Mouse (Mus musculus) embryonic facial prominence, embryonic 14.5 days (tissue): Measurements from ENCODE around the gene Abcg5. TPM values are rescaled to one million over a fixed set of nuclear protein-coding genes. Genes with fewer than 3 reads are reported as not detected.

Experiments used
- ATAC-seq: fragments of 200-750 bp; cut with Nextera tagmentation; 2 replicates; pipeline ENCODE4 v1.8.0; 2017; ENCODE audit warnings: low read depth, moderate number of reproducible peaks, moderate TSS enrichment
- DNase-seq: peaks from one replicate; pipeline ENCODE4 v3.0.0-alpha.2; 2015; ENCODE audit warnings: low spot score
- H3K27ac ChIP-seq: fragments of 300-500 bp; sonication (generic); replicated peaks from 2 replicates; pipeline ENCODE4 v1.5.1; 2014; ENCODE audit warnings: low read depth, mild to moderate bottlenecking, low read length, moderate library complexity
- H3K27me3 ChIP-seq: fragments of 300-500 bp; sonication (generic); replicated peaks from 2 replicates; pipeline ENCODE4 v1.6.1; 2014; ENCODE audit warnings: low read length; ENCODE audit not compliant: control insufficient read depth, insufficient read depth
- H3K36me3 ChIP-seq: fragments of 300-500 bp; sonication (generic); 2 replicates; pipeline ENCODE4 v1.6.1; 2014; ENCODE audit warnings: low read length, mixed read lengths; ENCODE audit not compliant: control insufficient read depth, insufficient read depth
- H3K4me1 ChIP-seq: fragments of 300-500 bp; sonication (generic); 2 replicates; pipeline ENCODE4 v1.6.1; 2014; ENCODE audit warnings: antibody characterized with exemption, low read length; ENCODE audit not compliant: control insufficient read depth, insufficient read depth
- H3K4me2 ChIP-seq: fragments of 300-500 bp; sonication (generic); 2 replicates; pipeline ENCODE4 v1.6.1; 2014; ENCODE audit warnings: low read depth, mild to moderate bottlenecking, low read length, moderate library complexity, mixed read lengths
- H3K4me3 ChIP-seq: fragments of 300-500 bp; sonication (generic); 2 replicates; pipeline ENCODE4 v1.5.1; 2014; ENCODE audit warnings: low read depth, mild to moderate bottlenecking, low read length
- H3K9ac ChIP-seq: fragments of 300-500 bp; sonication (generic); 2 replicates; pipeline ENCODE4 v1.6.1; 2014; ENCODE audit warnings: low read depth, mild to moderate bottlenecking, low read length, moderate library complexity, mixed read lengths
- H3K9me3 ChIP-seq: fragments of 300-500 bp; sonication (generic); 2 replicates; pipeline ENCODE4 v1.6.1; 2016; ENCODE audit warnings: low read length; ENCODE audit not compliant: control insufficient read depth
- WGBS: fragments of 180-500 bp; shearing (Covaris S2); extraction: QIAGEN DNeasy Blood & Tissue Kit; methylation state at CpG from one replicate; pipeline ENCODE4 v1.1.7; 2014; 5-methylcytosine and 5-hydroxymethylcytosine counted together
- polyA plus RNA-seq: library from polyadenylated mRNA; unstranded; fragments of >200 nt; fragmentation: Nextera tagmentation; extraction: Ambion mirVana; gene quantifications from 2 replicates; pipeline ENCODE4 v1.2.1, GENCODE M21; 2014

The Abcg5 gene
- polyA plus RNA-seq, 1 experiment from 2014 or later: 1.4 TPM

- DNase-seq: no peak
- 24% methylated on average over 5 of the region's 5 CpGs for WGBS
- H3K4me1 ChIP-seq: peaks cover 12% of the 10 kb centered on the region; the same call in 1 of the 2 replicates
- H3K4me3 ChIP-seq: no peak overlapping the region
- no peak for ATAC-seq
- no peak overlapping the region for H3K4me2 ChIP-seq
- no peaks in the 10 kb centered on the region for H3K9me3 ChIP-seq
- no peak overlapping the region for H3K9ac ChIP-seq
- peaks cover 8% of the 10 kb centered on the region for H3K36me3 ChIP-seq
- H3K27me3 ChIP-seq: no peaks in the 10 kb centered on the region
- no peak overlapping the region for H3K27ac ChIP-seq
Measured at GRCm38 (mm10) chr17:84658195-84658594, 24.6 kb downstream of the Abcg5 start.

GRCm38 (mm10) chr17:84657782-84658181 lies 25.0 kb downstream of the Abcg5 start:
- no peaks in the 10 kb centered on the region for H3K27me3 ChIP-seq
- H3K9me3 ChIP-seq: no peaks in the 10 kb centered on the region
- no peak overlapping the region for H3K9ac ChIP-seq
- no peak overlapping the region for H3K4me2 ChIP-seq
- no peak for DNase-seq
- WGBS: 52% methylated on average over 7 of the region's 7 CpGs
- peaks cover 12% of the 10 kb centered on the region; the same call in 1 of the 2 replicates for H3K4me1 ChIP-seq
- no peak overlapping the region for H3K27ac ChIP-seq
- H3K36me3 ChIP-seq: peaks cover 12% of the 10 kb centered on the region
- ATAC-seq: no peak
- H3K4me3 ChIP-seq: no peak overlapping the region

GRCm38 (mm10) chr17:84657422-84657732 lies 25.4 kb downstream of the Abcg5 start:
- peaks cover 12% of the 10 kb centered on the region for H3K36me3 ChIP-seq
- peaks cover 12% of the 10 kb centered on the region; the same call in 1 of the 2 replicates for H3K4me1 ChIP-seq
- H3K4me3 ChIP-seq: no peak overlapping the region
- no peak overlapping the region for H3K9ac ChIP-seq
- H3K9me3 ChIP-seq: no peaks in the 10 kb centered on the region
- H3K4me2 ChIP-seq: no peak overlapping the region
- WGBS: 53% methylated on average over 3 of the region's 3 CpGs
- H3K27me3 ChIP-seq: no peaks in the 10 kb centered on the region
- DNase-seq (no peak), ATAC-seq (no peak)
- H3K27ac ChIP-seq: no peak overlapping the region

GRCm38 (mm10) chr17:84656653-84657421 lies 26.0 kb downstream of the Abcg5 start:
- Histone ChIP-seq H3K9ac (no peak overlapping the region), H3K4me1 (peaks cover 9% of the 10 kb centered on the region; the same call in 1 of the 2 replicates), H3K36me3 (peaks cover 12% of the 10 kb centered on the region), H3K9me3 (no peaks in the 10 kb centered on the region), H3K27me3 (no peaks in the 10 kb centered on the region), H3K27ac (no peak overlapping the region), H3K4me2 (no peak overlapping the region), H3K4me3 (no peak overlapping the region)
- DNase-seq (no peak), ATAC-seq (no peak)
- 64% methylated on average over 19 of the region's 19 CpGs for WGBS

- Histone ChIP-seq H3K9ac (no peak overlapping the region), H3K36me3 (peaks cover 12% of the 10 kb centered on the region)
Measured at GRCm38 (mm10) chr17:84656205-84656604, 26.6 kb downstream of the Abcg5 start.

GRCm38 (mm10) chr17:84653544-84653943 lies 29.3 kb downstream of the Abcg5 start:
- ATAC-seq (no peak), DNase-seq (no peak)
- peaks cover 6% of the 10 kb centered on the region; the same call in 1 of the 2 replicates for H3K4me1 ChIP-seq
- no peak overlapping the region for H3K27ac ChIP-seq
- no peak overlapping the region for H3K9ac ChIP-seq
- H3K36me3 ChIP-seq: peaks cover 12% of the 10 kb centered on the region
- no peaks in the 10 kb centered on the region for H3K9me3 ChIP-seq
- no peak overlapping the region for H3K4me3 ChIP-seq
- no peaks in the 10 kb centered on the region for H3K27me3 ChIP-seq
- H3K4me2 ChIP-seq: no peak overlapping the region
- 88% methylated on average over 9 of the region's 9 CpGs for whole genome bisulfite sequencing

More at GRCm38 (mm10) chr17:84656205-84656604, 26.6 kb downstream of the Abcg5 start:
- DNase-seq (no peak), ATAC-seq (no peak)
- Histone ChIP-seq H3K27me3 (no peaks in the 10 kb centered on the region), H3K4me1 (peaks cover 6% of the 10 kb centered on the region; the same call in 1 of the 2 replicates), H3K4me3 (no peak overlapping the region), H3K4me2 (no peak overlapping the region), H3K27ac (no peak overlapping the region), H3K9me3 (no peaks in the 10 kb centered on the region)
- 74% methylated on average over 5 of the region's 5 CpGs for WGBS

- no peaks in the 10 kb centered on the region for H3K27me3 ChIP-seq
- H3K4me1 ChIP-seq: 0 out of 2 replicates have a peak, but pooled peaks cover 3% of the 10 kb centered on the region
- no peaks in the 10 kb centered on the region for H3K9me3 ChIP-seq
- H3K9ac ChIP-seq: no peak overlapping the region
- 84% methylated on average over 9 of the region's 9 CpGs for WGBS
- H3K36me3 ChIP-seq: peaks cover 12% of the 10 kb centered on the region
- no peak overlapping the region for H3K27ac ChIP-seq
- no peak for ATAC-seq
- DNase-seq: no peak
- no peak overlapping the region for H3K4me3 ChIP-seq
- no peak overlapping the region for H3K4me2 ChIP-seq
Measured at GRCm38 (mm10) chr17:84650302-84651017, 32.4 kb downstream of the Abcg5 start.

GRCm38 (mm10) chr17:84647630-84648029 lies 35.2 kb downstream of the Abcg5 start:
- 88% methylated on average over 4 of the region's 4 CpGs for WGBS

More at GRCm38 (mm10) chr17:84647630-84648029, 35.2 kb downstream of the Abcg5 start:
- Histone ChIP-seq H3K27ac (no peak overlapping the region), H3K9ac (no peak overlapping the region), H3K9me3 (no peaks in the 10 kb centered on the region), H3K36me3 (no peaks in the 10 kb centered on the region), H3K4me2 (no peak overlapping the region), H3K27me3 (no peaks in the 10 kb centered on the region), H3K4me1 (peaks cover 13% of the 10 kb centered on the region; the same call in 1 of the 2 replicates), H3K4me3 (no peak overlapping the region)
- ATAC-seq (no peak), DNase-seq (no peak)
